Mouse (Mus musculus): ENCODE data around the gene Arl16. TPM values are rescaled to one million over a fixed set of nuclear protein-coding genes. Genes with fewer than 3 reads are reported as not detected.

The Arl16 gene
- polyA plus RNA-seq, 1 experiment from 2014 or later = 43.8 TPM

DNA sequence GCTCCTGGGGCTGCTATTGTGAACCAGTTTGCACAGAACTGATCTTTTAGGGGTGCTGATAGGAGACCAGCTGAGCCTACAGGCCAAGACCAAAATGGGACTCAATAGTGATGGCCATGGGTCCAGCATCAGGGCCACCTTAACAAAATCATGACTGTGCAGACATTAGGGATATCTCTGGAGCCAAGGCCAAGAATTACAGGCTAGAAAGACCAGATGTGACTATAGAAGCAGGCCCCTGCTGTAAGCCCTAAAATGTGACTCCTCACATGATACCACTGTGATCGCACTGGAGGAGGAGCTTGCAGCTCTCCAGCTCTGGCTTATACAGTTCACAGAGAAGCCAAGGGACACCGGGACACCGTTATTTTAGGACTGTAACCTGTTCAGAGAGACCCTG is 25.1 kb downstream of the Arl16 start, which contains the start of gene Tspan10:
TSS of gene Tspan10 (plus strand) at position 301 of the 400 bp plus-strand sequence.
- Histone ChIP-seq H3K4me2 (no peak within 1 kb of the TSS), H3K4me1 (no peaks in the 10 kb centered on the region), H3K9ac (no peak within 1 kb of the TSS), H3K36me3 (no peaks in the 10 kb centered on the region), H3K27ac (no peak within 1 kb of the TSS), H3K4me3 (no peak within 1 kb of the TSS), H3K9me3 (no peaks in the 10 kb centered on the region), H3K27me3 (no peaks in the 10 kb centered on the region)
- WGBS = 82% methylated on average over 3 of the region's 3 CpGs
- no peak for ATAC-seq (ENCODE audit: borderline replicate concordance, extremely low read depth, low FRiP score, low TSS enrichment)

DNA sequence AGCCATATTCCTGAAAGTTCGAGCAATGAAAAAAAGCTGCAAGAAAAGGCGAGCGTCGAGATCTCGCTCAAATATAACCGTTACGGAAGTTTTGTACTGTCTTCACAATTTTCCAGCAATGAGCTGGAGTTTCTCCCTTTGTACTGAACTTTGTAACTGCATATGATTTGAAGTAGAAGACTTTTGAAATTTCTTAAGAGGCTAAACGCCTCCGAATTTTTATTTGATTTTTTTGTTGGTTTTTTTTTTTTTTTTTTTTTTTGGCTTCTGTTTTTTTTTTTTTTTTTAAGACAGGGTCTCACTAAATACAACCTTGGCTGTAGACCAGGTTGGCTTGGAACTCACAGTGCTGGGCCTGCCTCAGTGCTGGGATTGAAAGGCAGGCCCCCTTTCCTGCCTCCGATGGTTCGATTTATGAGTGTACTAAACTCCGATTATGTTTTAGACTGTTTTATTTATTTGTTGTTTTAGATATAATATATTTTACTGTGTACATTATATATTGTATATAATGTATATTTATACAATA is 29.5 kb downstream of the Arl16 start:
- ATAC-seq (ENCODE audit: borderline replicate concordance, extremely low read depth, low FRiP score, low TSS enrichment) = no peak
- peak overlapping the region; percentile 69 for H3K27ac ChIP-seq
- peaks cover 12% of the 10 kb centered on the region for H3K4me1 ChIP-seq
- H3K9ac ChIP-seq = peak overlapping the region; percentile 92
- H3K36me3 ChIP-seq = peaks cover 13% of the 10 kb centered on the region; the same call in 1 of the 2 replicates
- no peaks in the 10 kb centered on the region for H3K27me3 ChIP-seq
- H3K4me2 ChIP-seq = peak overlapping the region; percentile 77
- WGBS = 21% methylated on average over 12 of the region's 12 CpGs
- peak overlapping the region; percentile 80 for H3K4me3 ChIP-seq
- no peaks in the 10 kb centered on the region for H3K9me3 ChIP-seq

DNA sequence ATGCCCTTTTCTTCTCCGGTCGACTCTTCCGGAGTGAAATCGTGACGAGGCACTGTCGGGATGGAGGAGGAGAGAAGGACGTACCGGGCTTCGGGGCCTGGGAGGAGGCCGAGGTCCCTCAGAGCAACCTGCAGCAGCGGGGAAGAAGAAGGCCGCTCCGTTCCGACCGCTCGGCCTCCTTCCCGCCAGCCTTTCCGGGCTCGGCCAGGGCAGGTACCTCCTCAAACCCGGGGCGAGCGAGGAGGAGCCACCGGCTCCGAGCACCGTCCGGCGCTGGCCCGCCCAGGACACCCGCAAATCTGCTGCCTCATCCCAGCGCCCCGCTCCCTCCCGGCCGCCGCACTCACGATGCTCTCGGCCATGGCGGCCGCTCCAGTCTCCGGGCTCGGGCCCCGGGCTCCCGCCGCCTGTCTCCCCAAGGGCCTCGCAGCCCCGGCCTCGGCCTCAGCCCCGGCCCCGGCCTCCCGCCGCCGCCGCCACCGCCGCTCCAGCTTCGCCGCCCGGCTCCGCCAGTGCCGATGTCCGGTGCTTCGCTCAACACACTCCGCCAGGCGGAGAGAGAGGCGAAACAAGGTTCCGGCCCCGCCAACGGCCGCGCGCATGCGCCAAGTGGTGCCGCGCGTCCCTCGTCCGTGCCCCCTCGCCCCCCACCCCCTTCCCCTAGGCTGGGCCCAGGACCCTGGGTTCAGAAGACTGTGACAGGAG is 30.1 kb downstream of the Arl16 start, which contains the start of gene Nploc4:
TSS of gene Nploc4 (minus strand) at position 557 of the 705 bp plus-strand sequence.
- Histone ChIP-seq H3K9me3 (no peaks in the 10 kb centered on the region), H3K9ac (peak within 1 kb of the TSS; percentile 92), H3K4me3 (peak within 1 kb of the TSS; percentile 80), H3K27ac (peak within 1 kb of the TSS; percentile 69), H3K4me2 (peak within 1 kb of the TSS; percentile 77), H3K4me1 (peaks cover 12% of the 10 kb centered on the region), H3K27me3 (no peaks in the 10 kb centered on the region), H3K36me3 (peaks cover 19% of the 10 kb centered on the region)
- peak; percentile 85 for ATAC-seq (ENCODE audit: borderline replicate concordance, extremely low read depth, low FRiP score, low TSS enrichment)
- under 1% methylated on average over 69 of the region's 77 CpGs for WGBS

DNA sequence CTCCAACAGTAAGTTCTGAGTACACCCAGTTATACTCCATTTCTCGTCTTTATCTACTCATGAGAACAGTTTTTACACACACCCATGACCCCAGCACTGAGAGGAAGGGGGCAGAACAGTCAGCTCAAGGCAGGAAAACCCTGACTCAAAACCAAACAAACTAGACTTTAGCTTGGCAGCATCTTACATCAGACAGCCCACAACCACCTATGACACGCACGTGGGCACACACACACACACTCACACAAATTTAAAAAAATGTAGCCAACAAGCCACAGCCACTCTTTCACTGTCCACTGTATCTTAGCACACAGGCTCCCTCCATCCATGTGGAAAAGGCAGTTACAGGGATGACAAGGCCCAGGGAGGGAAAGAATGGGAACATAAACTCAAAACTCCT is 40.7 kb downstream of the Arl16 start:
- ATAC-seq (ENCODE audit: borderline replicate concordance, extremely low read depth, low FRiP score, low TSS enrichment) = no peak
- Histone ChIP-seq H3K27ac (no peak overlapping the region), H3K4me2 (no peak overlapping the region), H3K4me1 (no peaks in the 10 kb centered on the region), H3K9ac (no peak overlapping the region), H3K36me3 (peaks cover 67% of the 10 kb centered on the region), H3K9me3 (no peaks in the 10 kb centered on the region), H3K27me3 (no peaks in the 10 kb centered on the region), H3K4me3 (no peak overlapping the region)
- WGBS = 81% methylated on average over 3 of the region's 3 CpGs

DNA sequence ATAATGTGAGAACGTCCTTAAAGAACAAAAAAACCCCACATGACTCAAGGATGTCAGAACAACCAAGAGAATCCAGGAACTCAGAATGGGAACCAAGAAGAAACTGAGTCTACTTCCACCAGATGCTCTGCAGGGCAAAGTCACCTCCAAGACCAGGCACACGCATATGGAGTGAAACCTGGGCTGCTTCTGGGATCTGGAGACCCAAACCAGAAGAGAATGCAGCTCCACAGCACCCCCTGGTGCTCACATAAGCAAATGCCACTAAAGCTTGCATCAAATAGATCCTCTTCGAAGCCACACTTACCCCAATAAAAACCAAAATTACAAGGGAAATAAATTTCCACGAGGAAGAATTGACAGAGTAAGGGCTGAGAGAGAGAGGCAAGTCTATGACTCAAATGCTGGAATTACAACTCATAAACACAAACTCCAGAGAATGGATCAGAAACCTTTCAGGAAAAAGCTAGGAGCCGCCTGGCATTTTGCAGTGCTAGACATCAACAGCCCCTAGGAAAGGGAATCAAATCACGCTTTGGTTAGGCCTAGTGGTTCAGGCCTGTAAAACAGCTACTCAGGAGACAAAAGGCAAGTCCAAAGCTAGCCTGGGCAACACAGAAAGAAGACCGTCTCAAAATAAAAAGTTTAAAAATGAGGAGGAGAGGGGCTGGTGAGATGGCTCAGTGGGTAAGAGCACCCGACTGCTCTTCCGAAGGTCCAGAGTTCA is 43.7 kb downstream of the Arl16 start:
- Histone ChIP-seq H3K4me3 (no peak overlapping the region), H3K36me3 (peaks cover 73% of the 10 kb centered on the region), H3K9me3 (no peaks in the 10 kb centered on the region), H3K9ac (no peak overlapping the region), H3K27ac (no peak overlapping the region), H3K27me3 (no peaks in the 10 kb centered on the region), H3K4me1 (no peaks in the 10 kb centered on the region), H3K4me2 (no peak overlapping the region)
- no peak for ATAC-seq (ENCODE audit: borderline replicate concordance, extremely low read depth, low FRiP score, low TSS enrichment)
- WGBS = 62% methylated on average over 9 of the region's 9 CpGs

DNA sequence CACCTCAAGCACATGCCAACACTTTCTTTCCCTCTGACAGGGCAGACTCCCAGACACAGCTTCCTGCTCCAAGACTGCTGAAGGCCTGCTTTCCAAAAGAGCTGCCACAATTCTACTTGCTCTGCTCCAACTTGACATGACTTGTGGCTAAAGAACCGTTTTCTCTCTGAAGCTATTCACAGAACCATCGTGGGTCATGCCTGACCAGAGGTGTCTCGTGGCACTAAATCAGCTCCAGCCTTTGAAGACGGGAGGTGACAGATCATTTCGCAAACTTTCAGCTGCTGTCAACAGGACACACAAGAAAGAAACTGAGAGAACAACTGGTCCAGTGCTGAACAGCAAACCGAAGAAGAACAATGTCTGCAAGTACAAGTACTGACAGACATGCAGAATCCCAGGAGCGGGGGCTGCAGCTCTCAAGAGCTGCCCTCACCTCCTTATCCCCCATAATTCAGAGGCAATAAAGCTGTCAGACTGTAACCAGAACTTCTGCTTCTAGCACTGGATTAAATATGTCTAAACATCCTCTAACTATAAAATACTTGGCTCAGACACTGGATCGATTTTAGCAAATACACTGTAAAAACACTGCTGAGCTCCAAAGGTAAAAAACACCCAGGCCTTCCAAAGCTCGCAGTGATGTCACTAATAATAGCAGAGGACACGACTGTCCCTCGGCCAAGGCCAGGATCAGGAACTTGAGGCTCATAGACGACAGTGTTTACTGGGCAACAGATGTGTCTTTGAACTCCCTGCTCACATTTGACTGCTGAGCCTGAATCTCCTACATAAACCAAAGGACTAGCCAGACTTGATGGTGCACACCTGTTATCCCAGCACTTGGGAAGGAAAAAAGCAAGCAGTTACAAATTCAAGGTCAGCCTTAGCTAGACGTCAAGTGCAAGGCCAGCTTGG is 44.5 kb downstream of the Arl16 start:
- no peaks in the 10 kb centered on the region for H3K4me1 ChIP-seq
- H3K27ac ChIP-seq = no peak overlapping the region
- ATAC-seq (ENCODE audit: borderline replicate concordance, extremely low read depth, low FRiP score, low TSS enrichment) = no peak
- no peak overlapping the region for H3K9ac ChIP-seq
- 71% methylated on average over 13 of the region's 13 CpGs for WGBS
- no peaks in the 10 kb centered on the region for H3K9me3 ChIP-seq
- H3K36me3 ChIP-seq = peaks cover 73% of the 10 kb centered on the region
- no peak overlapping the region for H3K4me3 ChIP-seq
- no peak overlapping the region for H3K4me2 ChIP-seq
- no peaks in the 10 kb centered on the region for H3K27me3 ChIP-seq

DNA sequence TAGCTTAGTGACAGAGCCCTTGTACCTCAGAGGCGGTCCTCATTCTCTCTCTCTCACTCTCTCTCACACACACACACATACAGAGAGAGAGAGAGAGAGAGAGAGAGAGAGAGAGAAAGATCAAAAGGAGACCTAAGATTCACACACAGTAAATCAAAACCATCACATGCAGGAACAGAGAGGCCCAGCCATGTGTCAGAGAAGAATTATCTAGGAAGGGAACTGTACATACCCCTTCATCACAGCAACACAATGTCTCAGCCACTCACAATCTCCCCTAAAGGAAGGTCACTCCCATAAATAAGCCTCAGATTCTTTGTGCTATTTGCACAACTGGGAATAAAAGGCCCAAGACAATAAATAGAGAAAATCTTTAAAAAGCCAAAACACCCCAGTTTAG is 48.8 kb downstream of the Arl16 start:
- H3K27me3 ChIP-seq = no peaks in the 10 kb centered on the region
- WGBS = 75% methylated on average over 1 of the region's 1 CpGs
- no peak for ATAC-seq (ENCODE audit: borderline replicate concordance, extremely low read depth, low FRiP score, low TSS enrichment)
- no peak overlapping the region for H3K9ac ChIP-seq
- no peak overlapping the region for H3K4me2 ChIP-seq
- no peaks in the 10 kb centered on the region for H3K4me1 ChIP-seq
- H3K9me3 ChIP-seq = no peaks in the 10 kb centered on the region
- H3K36me3 ChIP-seq = peaks cover 77% of the 10 kb centered on the region
- H3K4me3 ChIP-seq = no peak overlapping the region
- no peak overlapping the region for H3K27ac ChIP-seq

DNA sequence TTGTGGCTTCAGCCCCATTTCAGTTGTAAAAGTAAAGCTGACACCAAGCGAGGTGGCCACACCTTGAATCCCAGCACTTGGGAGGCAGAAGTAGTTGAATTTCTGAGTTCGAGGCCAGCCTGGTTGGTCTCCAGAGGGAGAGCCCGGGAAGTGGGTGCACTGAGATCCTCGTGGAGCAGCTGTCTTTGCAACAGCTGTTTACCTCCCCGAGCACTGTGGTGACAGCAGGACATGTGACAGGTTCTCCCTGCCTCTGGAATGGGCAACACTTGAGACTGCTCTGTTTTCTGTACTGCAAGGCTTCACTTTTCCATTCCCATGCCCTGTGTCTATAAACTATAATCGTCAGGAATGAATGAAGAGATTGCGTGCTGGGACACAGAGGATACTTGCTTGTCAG is 49.6 kb downstream of the Arl16 start:
- Histone ChIP-seq H3K9me3 (no peaks in the 10 kb centered on the region), H3K9ac (no peak overlapping the region), H3K27ac (no peak overlapping the region), H3K4me3 (no peak overlapping the region), H3K27me3 (no peaks in the 10 kb centered on the region), H3K4me1 (no peaks in the 10 kb centered on the region), H3K36me3 (peaks cover 85% of the 10 kb centered on the region), H3K4me2 (no peak overlapping the region)
- no peak for ATAC-seq (ENCODE audit: borderline replicate concordance, extremely low read depth, low FRiP score, low TSS enrichment)
- 83% methylated on average over 7 of the region's 7 CpGs for WGBS

Other genes starting within 250 kb of the Arl16 start
- 8.7 and 9.2 TPM in 2 replicates for gene Bahcc1, start 234.7 kb downstream of the Arl16 start, polyA plus RNA-seq (2015; fragmentation: Nextera tagmentation; extraction: Ambion mirVana)
- 2,618 and 2,638 TPM in 2 replicates for gene Actg1, start 119.1 kb downstream of the Arl16 start, polyA plus RNA-seq (2015; fragmentation: Nextera tagmentation; extraction: Ambion mirVana)
- 0.38 and 0.56 TPM in 2 replicates for gene Fscn2, start 106.1 kb downstream of the Arl16 start, polyA plus RNA-seq (2015; fragmentation: Nextera tagmentation; extraction: Ambion mirVana)
- 36.9 and 37.4 TPM in 2 replicates for gene Faap100, start 88.8 kb downstream of the Arl16 start, polyA plus RNA-seq (2015; fragmentation: Nextera tagmentation; extraction: Ambion mirVana)
- 32.5 and 34.5 TPM in 2 replicates for gene Nploc4, start 29.9 kb downstream of the Arl16 start, polyA plus RNA-seq (2015; fragmentation: Nextera tagmentation; extraction: Ambion mirVana)
- gene Tspan10, start 25.0 kb downstream of the Arl16 start, polyA plus RNA-seq (2015; fragmentation: Nextera tagmentation; extraction: Ambion mirVana) = not detected in 2 replicates
- gene Pde6g, start 14.1 kb downstream of the Arl16 start, polyA plus RNA-seq (2015; fragmentation: Nextera tagmentation; extraction: Ambion mirVana) = 0.25 and 0.31 TPM in 2 replicates
- 12.7 and 13.0 TPM in 2 replicates for gene Oxld1, start 9.5 kb downstream of the Arl16 start, polyA plus RNA-seq (2015; fragmentation: Nextera tagmentation; extraction: Ambion mirVana)
- 31.2 and 35.5 TPM in 2 replicates for gene Ccdc137, start 9.5 kb downstream of the Arl16 start, polyA plus RNA-seq (2015; fragmentation: Nextera tagmentation; extraction: Ambion mirVana)
- gene Mrpl12, start 17.0 kb upstream of the Arl16 start, polyA plus RNA-seq (2015; fragmentation: Nextera tagmentation; extraction: Ambion mirVana) = 125 and 133 TPM in 2 replicates
- gene Slc25a10, start 24.2 kb upstream of the Arl16 start, polyA plus RNA-seq (2015; fragmentation: Nextera tagmentation; extraction: Ambion mirVana) = 67.5 and 70.9 TPM in 2 replicates
- gene Gcgr, start 63.1 kb upstream of the Arl16 start, polyA plus RNA-seq (2015; fragmentation: Nextera tagmentation; extraction: Ambion mirVana) = 0.91 and 1.1 TPM in 2 replicates
- 205 and 209 TPM in 2 replicates for gene Mcrip1, start 82.1 kb upstream of the Arl16 start, polyA plus RNA-seq (2015; fragmentation: Nextera tagmentation; extraction: Ambion mirVana)
- 0.65 and 1.7 TPM in 2 replicates for gene Ppp1r27, start 83.5 kb upstream of the Arl16 start, polyA plus RNA-seq (2015; fragmentation: Nextera tagmentation; extraction: Ambion mirVana)
- gene P4hb, start 105.6 kb upstream of the Arl16 start, polyA plus RNA-seq (2015; fragmentation: Nextera tagmentation; extraction: Ambion mirVana) = 847 and 883 TPM in 2 replicates
- 697 and 699 TPM in 2 replicates for gene Arhgdia, start 114.0 kb upstream of the Arl16 start, polyA plus RNA-seq (2015; fragmentation: Nextera tagmentation; extraction: Ambion mirVana)
- 511 and 543 TPM in 2 replicates for gene Alyref, start 130.8 kb upstream of the Arl16 start, polyA plus RNA-seq (2015; fragmentation: Nextera tagmentation; extraction: Ambion mirVana)
- gene Anapc11, start 130.8 kb upstream of the Arl16 start, polyA plus RNA-seq (2015; fragmentation: Nextera tagmentation; extraction: Ambion mirVana) = 215 and 222 TPM in 2 replicates
- 0.78 and 1.4 TPM in 2 replicates for gene Npb, start 140.9 kb upstream of the Arl16 start, polyA plus RNA-seq (2015; fragmentation: Nextera tagmentation; extraction: Ambion mirVana)
- 103 and 126 TPM in 2 replicates for gene Pcyt2, start 150.3 kb upstream of the Arl16 start, polyA plus RNA-seq (2015; fragmentation: Nextera tagmentation; extraction: Ambion mirVana)
- gene Sirt7, start 157.6 kb upstream of the Arl16 start, polyA plus RNA-seq (2015; fragmentation: Nextera tagmentation; extraction: Ambion mirVana) = 32.6 and 34.3 TPM in 2 replicates
- 23.3 and 24.5 TPM in 2 replicates for gene Mafg, start 166.0 kb upstream of the Arl16 start, polyA plus RNA-seq (2015; fragmentation: Nextera tagmentation; extraction: Ambion mirVana)
- gene Pycr1, start 176.2 kb upstream of the Arl16 start, polyA plus RNA-seq (2015; fragmentation: Nextera tagmentation; extraction: Ambion mirVana) = 25.4 and 27.2 TPM in 2 replicates
- gene Myadml2, start 180.6 kb upstream of the Arl16 start, polyA plus RNA-seq (2015; fragmentation: Nextera tagmentation; extraction: Ambion mirVana) = 0.55 and 1.3 TPM in 2 replicates
- gene Notum, start 193.6 kb upstream of the Arl16 start, polyA plus RNA-seq (2015; fragmentation: Nextera tagmentation; extraction: Ambion mirVana) = 4.1 and 4.3 TPM in 2 replicates
- 138 and 143 TPM in 2 replicates for gene Aspscr1, start 205.4 kb upstream of the Arl16 start, polyA plus RNA-seq (2015; fragmentation: Nextera tagmentation; extraction: Ambion mirVana)
- 160 and 167 TPM in 2 replicates for gene Cenpx, start 246.1 kb upstream of the Arl16 start, polyA plus RNA-seq (2015; fragmentation: Nextera tagmentation; extraction: Ambion mirVana)
- 57.9 and 59.9 TPM in 2 replicates for gene Lrrc45, start 246.3 kb upstream of the Arl16 start, polyA plus RNA-seq (2015; fragmentation: Nextera tagmentation; extraction: Ambion mirVana)

Measured in lung, embryonic 15.5 days (tissue).